Mouse (Mus musculus): ENCODE measurements around the gene Gcsam.

GRCm38 (mm10) chr16:45624791-45625190 is 14.6 kb downstream of the Gcsam start:
- no peak for TF ChIP-seq EP300 (IDR thresholded peaks at IDR 0.05; ENCODE audit: low read depth)
- TF ChIP-seq CTCF (IDR thresholded peaks at IDR 0.05; ENCODE audit: low read depth): no peak
